Mouse (Mus musculus): ENCODE data around the gene Krt2. TPM values are rescaled to one million over a fixed set of nuclear protein-coding genes. Genes with fewer than 3 reads are reported as not detected.

Krt2 gene
- 0.01 and 0.04 TPM in 2 replicates for polyA plus RNA-seq (2012; rRNA removed)

GRCm38 (mm10) chr15:101817875-101818274 lies at the start of gene Krt2:
TSS of gene Krt2 (minus strand) at chr15:101818169.

GRCm38 (mm10) chr15:101850694-101851093 lies 32.7 kb upstream of the Krt2 start, which contains the start of gene Krt1:
TSS of gene Krt1 (minus strand) at chr15:101850794.

GRCm38 (mm10) chr15:101802296-101802835 lies 15.6 kb downstream of the Krt2 start, which contains the start of gene Krt73:
TSS of gene Krt73 (minus strand) at chr15:101802346.

GRCm38 (mm10) chr15:101786360-101786759 lies 31.6 kb downstream of the Krt2 start, which contains the start of gene Krt72:
TSS of gene Krt72 (minus strand) at chr15:101786460.

Other genes with a start within 250 kb of the Krt2 start
- 0.07 TPM in 1 of 2 replicates, not detected in the other for gene Krt75, start 244.3 kb downstream of the Krt2 start, polyA plus RNA-seq (2012; rRNA removed)
- gene Gm5414, start 190.0 kb downstream of the Krt2 start, polyA plus RNA-seq (2012; rRNA removed) = not detected in 2 replicates
- gene Gm5478, start 170.8 kb downstream of the Krt2 start, polyA plus RNA-seq (2012; rRNA removed) = not detected in 2 replicates
- gene Krt6b, start 137.9 kb downstream of the Krt2 start, polyA plus RNA-seq (2012; rRNA removed) = not detected in 2 replicates
- 0.04 and 0.05 TPM in 2 replicates for gene Krt6a, start 123.9 kb downstream of the Krt2 start, polyA plus RNA-seq (2012; rRNA removed)
- gene Krt5, start 105.3 kb downstream of the Krt2 start, polyA plus RNA-seq (2012; rRNA removed) = 3.2 and 10.1 TPM in 2 replicates
- gene Krt71, start 75.1 kb downstream of the Krt2 start, polyA plus RNA-seq (2012; rRNA removed) = not detected in 2 replicates
- gene Krt72, start 31.7 kb downstream of the Krt2 start, polyA plus RNA-seq (2012; rRNA removed) = not detected in 2 replicates
- 0.09 and 0.19 TPM in 2 replicates for gene Krt73, start 15.8 kb downstream of the Krt2 start, polyA plus RNA-seq (2012; rRNA removed)
- gene Krt1, start 32.6 kb upstream of the Krt2 start, polyA plus RNA-seq (2012; rRNA removed) = 1.5 and 1.8 TPM in 2 replicates
- not detected in 2 replicates for gene Krt77, start 51.5 kb upstream of the Krt2 start, polyA plus RNA-seq (2012; rRNA removed)
- 0.02 TPM in 1 of 2 replicates, not detected in the other for gene Krt76, start 74.8 kb upstream of the Krt2 start, polyA plus RNA-seq (2012; rRNA removed)
- not detected in 2 replicates for gene Krt4, start 106.6 kb upstream of the Krt2 start, polyA plus RNA-seq (2012; rRNA removed)
- 0.05 and 0.12 TPM in 2 replicates for gene Krt79, start 122.2 kb upstream of the Krt2 start, polyA plus RNA-seq (2012; rRNA removed)
- 0.01 TPM in 1 of 2 replicates, not detected in the other for gene Krt78, start 136.1 kb upstream of the Krt2 start, polyA plus RNA-seq (2012; rRNA removed)
- 11.0 and 13.8 TPM in 2 replicates for gene Krt8, start 186.3 kb upstream of the Krt2 start, polyA plus RNA-seq (2012; rRNA removed)
- gene Krt18, start 210.0 kb upstream of the Krt2 start, polyA plus RNA-seq (2012; rRNA removed) = 11.5 and 12.7 TPM in 2 replicates

Measured in central nervous system, embryonic 11.5 days (tissue).